Mouse (Mus musculus) WW6 (cell line): ENCODE data around the gene Morn2.

ENCODE experiments used
- DNase-seq: peaks from one replicate; pipeline ENCODE4 v3.0.0-alpha.2; 2013; ENCODE audit warnings: low read depth, low spot score

Morn2 gene

GRCm38 (mm10) chr17:80323658-80324057 is 33.7 kb downstream of the Morn2 start:
- no peak for DNase-seq

DNA sequence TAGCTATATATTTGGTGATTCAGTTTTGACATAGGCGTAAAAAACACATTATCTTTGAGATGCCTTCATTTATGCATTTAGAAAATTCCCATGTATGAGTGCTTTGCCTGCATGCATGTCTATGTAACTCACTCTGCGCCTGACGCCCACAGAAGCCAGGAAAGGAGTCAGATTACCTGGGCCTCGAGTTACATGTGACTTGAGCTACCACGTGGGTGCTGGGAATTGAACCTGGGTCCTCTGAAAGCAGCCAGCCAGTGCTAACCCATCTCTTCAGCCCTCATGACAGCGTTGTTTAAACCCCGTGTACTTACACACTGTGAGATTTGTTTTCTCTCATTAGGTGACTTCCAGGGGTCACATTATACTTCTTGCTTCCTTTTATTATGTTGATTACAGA is 34.5 kb downstream of the Morn2 start:
- no peak for DNase-seq

DNA sequence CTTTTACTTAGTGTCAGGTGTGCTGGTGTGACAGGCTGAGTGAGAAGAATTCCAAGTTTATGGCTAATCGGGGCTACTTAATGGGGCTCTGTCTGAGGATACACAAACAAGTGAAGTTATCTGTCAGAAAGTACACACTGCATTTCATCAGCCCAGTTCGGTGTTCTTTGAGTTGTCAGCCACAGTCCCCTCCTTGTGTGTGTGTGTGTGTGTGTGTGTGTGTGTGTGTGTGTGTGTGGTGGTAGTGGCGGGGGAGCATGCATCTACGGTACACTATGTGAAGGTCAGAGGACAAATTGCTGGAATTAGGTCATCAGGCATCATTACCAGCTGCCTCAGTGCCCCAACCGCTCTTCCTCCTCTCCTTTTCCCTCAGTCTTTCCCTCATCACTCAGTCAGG is 35.5 kb downstream of the Morn2 start:
- DNase-seq, result no peak

GRCm38 (mm10) chr17:80326431-80326830 is 36.4 kb downstream of the Morn2 start:
- DNase-seq, result no peak

DNA sequence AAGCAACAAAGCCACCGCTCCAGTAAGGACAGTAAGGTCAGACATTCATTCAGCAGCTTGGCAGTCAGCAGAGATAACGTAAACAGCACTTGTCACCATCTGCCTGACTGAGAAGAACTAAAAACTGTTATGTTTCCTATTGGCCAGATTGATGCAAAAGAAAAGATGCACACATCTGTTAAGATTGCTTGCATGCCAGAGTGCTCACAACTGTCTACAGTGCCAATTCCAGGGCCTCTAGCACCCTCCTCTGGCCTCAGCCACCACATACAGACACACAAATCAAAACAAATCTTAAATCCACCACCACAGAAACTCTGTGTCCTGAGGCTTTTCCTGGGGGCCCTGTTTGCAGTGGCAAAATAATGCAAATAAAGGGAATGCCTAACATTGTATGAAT is 42.4 kb downstream of the Morn2 start:
- no peak for DNase-seq

GRCm38 (mm10) chr17:80345277-80345676 is 55.3 kb downstream of the Morn2 start:
- peak; percentile 16 for DNase-seq

DNA sequence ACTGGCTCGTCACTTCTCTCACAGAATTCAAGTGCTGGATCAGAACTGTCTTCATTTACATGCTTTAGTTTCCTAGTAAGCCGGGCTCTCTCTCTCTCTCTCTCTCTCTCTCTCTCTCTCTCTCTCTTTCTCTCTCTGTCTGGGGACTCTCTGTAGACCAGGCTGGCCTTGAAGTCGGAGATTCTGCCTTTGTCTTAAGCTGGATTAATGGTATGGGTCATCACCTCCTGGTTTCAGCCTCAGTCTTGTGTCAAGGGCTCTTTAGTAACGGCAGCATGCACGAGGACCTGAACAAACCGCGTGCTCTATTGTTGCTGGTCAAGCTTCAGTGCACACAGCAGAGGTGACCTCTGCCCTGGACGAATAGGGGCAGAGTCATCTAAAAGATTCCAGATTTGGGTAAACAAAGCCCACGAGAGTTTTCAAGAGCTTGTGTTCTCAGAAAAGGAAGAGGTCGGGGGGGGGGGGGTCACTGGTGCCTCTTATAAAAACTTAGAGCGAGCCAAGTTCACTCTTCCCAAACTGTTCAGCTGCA is 56.7 kb downstream of the Morn2 start:
- DNase-seq, result no peak
